Mouse (Mus musculus): ENCODE data around the gene Pcnt. TPM values are rescaled to one million over a fixed set of nuclear protein-coding genes. Genes with fewer than 3 reads are reported as not detected.
A peak's percentile ranks its signal among the peaks of the same experiment; 100 is the strongest.

Pcnt gene
- polyA plus RNA-seq (2012; rRNA removed), result 13.1 and 17.0 TPM in 2 replicates

DNA sequence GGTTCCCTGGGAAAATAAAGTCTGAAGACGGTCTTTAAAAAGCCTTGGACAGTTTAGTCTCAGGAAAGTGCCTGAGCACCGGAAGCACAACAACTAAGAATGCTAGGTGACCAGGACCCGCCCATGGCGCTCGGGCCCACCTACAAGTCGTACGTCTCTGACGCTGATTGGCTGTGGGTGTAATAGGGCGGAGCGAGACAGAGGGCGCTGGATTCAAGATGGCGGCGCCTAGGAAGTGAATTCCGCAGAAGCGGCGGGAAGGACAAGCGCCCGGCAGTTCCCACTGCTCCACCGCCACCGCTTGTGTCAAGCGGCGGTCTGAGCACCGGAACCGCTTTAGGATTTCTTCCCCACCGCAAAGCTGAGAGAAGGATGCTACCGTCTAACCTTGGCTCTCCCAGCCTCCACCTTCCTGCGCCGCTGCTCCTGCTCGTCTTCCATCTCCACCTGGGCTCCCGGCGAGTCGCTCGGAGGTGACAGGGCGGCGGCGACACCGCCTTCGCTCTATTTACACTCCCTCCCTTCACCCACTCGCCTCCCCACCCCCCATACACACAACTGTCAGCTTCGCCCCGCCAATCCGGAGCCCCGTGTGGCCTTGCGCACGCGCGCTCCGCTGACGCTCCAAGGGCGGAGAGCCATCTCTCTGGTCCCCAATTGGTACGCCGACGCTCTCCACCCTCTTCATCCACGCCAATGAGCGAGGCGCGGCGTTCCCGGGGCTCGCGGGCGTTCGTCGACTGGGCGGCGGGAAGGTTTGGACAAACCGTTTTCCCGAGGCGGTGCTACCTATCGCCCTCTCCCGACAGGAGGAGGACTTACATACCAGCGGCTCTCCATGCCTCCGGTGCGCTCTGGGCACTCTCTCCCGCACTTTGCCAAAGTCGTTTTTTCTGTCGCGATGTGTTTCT lies at the start of gene Pcnt:
Gene Pcnt, minus strand, starts transcription at position 609 of the 911 bp plus-strand sequence.
- peak; percentile 90 for DNase-seq (ENCODE audit: low read depth, low spot score)
- under 1% methylated on average over 78 of the region's 78 CpGs for WGBS

DNA sequence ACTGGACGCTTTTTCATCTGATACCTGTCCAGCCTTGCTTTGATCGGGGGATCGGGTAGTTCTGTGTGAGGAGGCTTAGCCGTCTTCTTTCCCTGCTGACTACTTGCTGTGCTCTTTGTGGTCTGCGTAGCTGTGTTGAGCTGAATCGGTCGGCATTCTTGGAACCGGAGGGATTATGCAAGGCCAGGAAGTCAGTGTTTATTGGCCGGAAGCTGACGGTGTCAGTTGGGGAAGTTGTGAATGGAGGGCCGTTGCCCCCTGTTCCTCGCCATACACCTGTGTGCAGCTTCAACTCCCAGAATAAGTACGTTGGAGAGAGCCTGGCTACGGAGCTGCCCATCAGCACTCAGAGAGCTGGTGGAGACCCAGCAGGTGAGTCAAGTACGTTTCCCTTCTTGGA lies 46.6 kb upstream of the Pcnt start:
- WGBS, result 87% methylated on average over 15 of the region's 15 CpGs
- no peak for DNase-seq (ENCODE audit: low read depth, low spot score)

DNA sequence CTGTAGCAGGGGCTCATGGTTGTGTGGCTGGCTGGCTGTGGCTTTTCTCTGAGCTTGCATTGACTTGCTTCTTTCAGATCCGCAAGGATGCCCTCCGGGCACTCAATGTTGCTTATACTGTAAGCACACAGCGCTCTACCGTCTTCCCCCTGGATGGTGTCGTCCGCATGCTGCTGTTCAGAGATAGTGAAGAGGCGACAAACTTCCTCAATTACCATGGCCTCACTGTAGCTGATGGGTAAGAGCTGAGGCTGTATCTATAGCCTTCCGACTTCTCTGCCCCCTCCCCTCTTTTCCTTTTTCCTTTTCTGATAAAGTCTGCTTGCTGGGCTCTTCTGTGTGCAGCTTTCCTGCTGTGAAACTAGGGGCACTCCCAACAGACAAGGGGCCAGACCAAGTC lies 45.7 kb upstream of the Pcnt start:
- no peak for DNase-seq (ENCODE audit: low read depth, low spot score)
- 94% methylated on average over 8 of the region's 8 CpGs for WGBS

DNA sequence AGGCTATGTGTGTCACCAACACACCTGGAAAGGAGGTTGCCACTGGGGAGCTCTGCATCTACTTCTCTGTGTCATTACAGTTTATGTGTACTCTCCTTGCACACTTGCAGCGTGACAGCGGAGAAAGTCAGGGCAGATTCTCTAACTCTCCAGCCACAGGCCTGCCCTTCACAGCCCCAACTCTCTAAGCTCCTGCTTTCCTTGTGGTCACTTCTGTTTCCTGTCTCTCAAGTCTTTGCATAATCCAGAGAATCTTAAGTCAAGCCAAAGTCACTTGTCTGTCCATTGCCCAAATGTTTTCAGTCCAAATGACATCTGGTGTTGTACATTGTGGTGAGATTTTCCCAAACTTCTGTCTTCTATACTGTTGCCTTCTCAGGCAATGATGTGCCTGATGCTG lies 43.7 kb upstream of the Pcnt start:
- DNase-seq (ENCODE audit: low read depth, low spot score), result no peak
- WGBS, result 96% methylated on average over 2 of the region's 2 CpGs

DNA sequence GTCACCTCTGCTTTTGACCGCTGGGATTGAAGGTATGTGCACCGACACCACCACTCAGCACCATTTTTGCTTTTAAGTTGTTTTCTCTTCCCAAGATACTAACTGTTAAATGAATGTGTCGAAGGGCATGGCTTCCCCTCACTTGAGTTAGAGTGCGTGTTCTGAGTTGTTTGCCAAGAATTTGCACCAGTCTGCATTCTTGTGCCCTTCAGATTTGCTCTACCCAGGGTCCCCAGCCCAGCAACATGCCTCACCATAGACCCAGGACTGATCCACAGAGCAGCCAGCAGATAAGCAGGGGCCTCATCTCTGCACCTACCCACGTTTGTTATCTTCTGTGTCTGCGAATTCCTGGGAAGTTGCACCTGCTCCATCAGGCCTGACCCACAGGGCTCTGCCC lies 38.9 kb upstream of the Pcnt start:
- WGBS, result 91% methylated on average over 6 of the region's 6 CpGs

GRCm38 (mm10) chr10:76480851-76481250 lies 38.3 kb upstream of the Pcnt start:
- DNase-seq (ENCODE audit: low read depth, low spot score), result no peak
- 95% methylated on average over 13 of the region's 13 CpGs for WGBS

More for the DNA sequence above, 38.9 kb upstream of the Pcnt start:
- no peak for DNase-seq (ENCODE audit: low read depth, low spot score)

GRCm38 (mm10) chr10:76473759-76474158 lies 31.2 kb upstream of the Pcnt start:
- no peak for DNase-seq (ENCODE audit: low read depth, low spot score)
- 89% methylated on average over 5 of the region's 5 CpGs for WGBS

- peak; percentile 64 for DNase-seq (ENCODE audit: low read depth, low spot score)
- under 1% methylated on average over 55 of the region's 55 CpGs for WGBS
Measured at GRCm38 (mm10) chr10:76468203-76469162, 25.9 kb upstream of the Pcnt start, which contains the start of the genes Mcm3ap and Ybey. Gene Mcm3ap (plus strand): TSS chr10:76468927. Gene Ybey (minus strand): TSS chr10:76469114.

DNA sequence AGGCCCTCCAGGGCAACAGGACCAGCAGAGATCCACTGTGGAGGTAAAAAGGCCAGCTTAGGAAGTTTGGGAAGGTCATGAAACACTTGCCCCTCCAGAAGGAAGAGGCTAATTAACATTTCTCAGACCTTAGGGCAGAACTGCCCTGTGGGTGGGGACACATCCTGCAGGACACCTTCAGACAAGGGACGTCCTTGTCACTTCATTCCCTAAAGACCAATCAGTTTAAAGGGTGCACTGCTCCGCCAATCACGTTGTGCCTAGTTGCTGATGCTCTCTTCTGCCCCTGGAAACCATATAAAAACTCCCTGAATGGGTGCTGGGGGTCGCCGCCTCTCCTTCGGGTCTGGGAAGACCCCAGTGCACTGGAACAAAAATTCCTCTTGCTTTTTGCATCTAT lies 20.1 kb upstream of the Pcnt start:
- WGBS, result 91% methylated on average over 6 of the region's 6 CpGs
- no peak for DNase-seq (ENCODE audit: low read depth, low spot score)

- 94% methylated on average over 7 of the region's 7 CpGs for whole genome bisulfite sequencing
- DNase-seq (ENCODE audit: low read depth, low spot score), result no peak
Measured at GRCm38 (mm10) chr10:76462312-76462711, 19.7 kb upstream of the Pcnt start.

DNA sequence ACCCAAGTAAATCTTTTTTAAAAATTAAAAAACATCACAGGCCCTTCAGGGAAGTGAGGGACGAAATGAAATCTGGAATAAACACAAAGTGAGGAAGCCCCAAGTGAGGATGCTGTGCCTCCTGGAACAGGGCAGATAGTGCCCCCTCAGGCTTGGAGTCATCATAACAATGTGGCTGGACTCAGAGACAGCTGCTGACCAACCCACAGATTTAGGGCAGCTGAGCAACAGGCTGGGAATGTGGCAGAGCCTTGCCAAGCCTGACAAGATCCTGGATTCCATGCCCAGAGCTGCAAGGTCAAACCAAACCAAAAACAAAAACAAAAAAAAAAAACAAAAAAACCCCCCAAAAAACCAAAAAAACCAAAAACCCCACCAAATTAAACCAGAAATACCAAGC lies 18.7 kb upstream of the Pcnt start:
- no peak for DNase-seq (ENCODE audit: low read depth, low spot score)
- 91% methylated on average over 1 of the region's 1 CpGs for WGBS

DNA sequence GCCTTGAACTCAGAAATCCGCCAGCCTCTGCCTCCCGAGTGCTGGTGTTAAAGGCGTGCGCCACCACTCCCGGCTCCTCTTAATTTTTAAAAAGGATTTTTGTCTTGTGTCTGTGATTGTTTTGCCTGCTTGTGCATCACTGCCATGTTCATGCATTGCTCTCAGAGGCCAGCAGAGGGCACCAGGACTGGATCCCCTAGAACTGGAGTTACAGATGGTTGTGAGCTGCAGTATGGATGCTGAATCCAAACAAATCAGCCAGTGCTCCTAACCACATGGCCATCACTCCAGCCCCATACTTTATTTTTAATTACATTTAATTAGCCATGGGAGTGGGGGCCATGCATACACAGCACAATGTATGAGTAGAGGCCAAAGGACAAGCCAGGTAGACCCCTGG lies 12.7 kb upstream of the Pcnt start:
- 52% methylated on average over 5 of the region's 5 CpGs for WGBS

GRCm38 (mm10) chr10:76448851-76449250 lies 6.3 kb upstream of the Pcnt start, which contains the start of gene 2610028H24Rik:
Gene 2610028H24Rik (plus strand): TSS chr10:76449081.
- 68% methylated on average over 5 of the region's 5 CpGs for WGBS
- no peak for DNase-seq (ENCODE audit: low read depth, low spot score)

More for the DNA sequence above, 12.7 kb upstream of the Pcnt start:
- no peak for DNase-seq (ENCODE audit: low read depth, low spot score)

- WGBS, result 64% methylated on average over 15 of the region's 15 CpGs
- DNase-seq (ENCODE audit: low read depth, low spot score), result no peak
Measured at GRCm38 (mm10) chr10:76447406-76448229, 5.0 kb upstream of the Pcnt start.

- 39% methylated on average over 4 of the region's 4 CpGs for WGBS
- DNase-seq (ENCODE audit: low read depth, low spot score), result peak; percentile 50
Measured at GRCm38 (mm10) chr10:76445996-76446681, 3.6 kb upstream of the Pcnt start.

- DNase-seq (ENCODE audit: low read depth, low spot score), result no peak
- WGBS, result 95% methylated on average over 17 of the region's 17 CpGs
Measured at GRCm38 (mm10) chr10:76440281-76440680, 2.3 kb downstream of the Pcnt start, which contains the start of gene AC141477.1. Gene AC141477.1 (minus strand): TSS chr10:76440444.

GRCm38 (mm10) chr10:76439107-76439890 lies 3.3 kb downstream of the Pcnt start:
- WGBS, result 75% methylated on average over 9 of the region's 9 CpGs
- no peak for DNase-seq (ENCODE audit: low read depth, low spot score)

- no peak for DNase-seq (ENCODE audit: low read depth, low spot score)
- WGBS, result 95% methylated on average over 11 of the region's 11 CpGs
Measured at GRCm38 (mm10) chr10:76433925-76434324, 8.7 kb downstream of the Pcnt start.
